Mouse (Mus musculus) ovary, postnatal 10 days (tissue): Measurements from ENCODE around the gene Zfp687.

Source experiments
- DNase-seq: peaks from one replicate; pipeline ENCODE4 v3.0.0; 2022; ENCODE audit warnings: low spot score

Zfp687 gene

GRCm38 (mm10) chr3:94960322-94960721, 54.9 kb downstream of the Zfp687 start:
- no peak for DNase-seq

- no peak for DNase-seq
Observed at GRCm38 (mm10) chr3:94959871-94960270, 55.4 kb downstream of the Zfp687 start.

- DNase-seq = no peak
Observed at GRCm38 (mm10) chr3:94958295-94958694, 57.0 kb downstream of the Zfp687 start.
